Mouse (Mus musculus): ENCODE data around the gene Alx3. TPM values are rescaled to one million over a fixed set of nuclear protein-coding genes. Genes with fewer than 3 reads are reported as not detected.
"Not testable (repeated sequence)": the region's sequence is repeated elsewhere in the genome, so short reads cannot be mapped to it uniquely, and the experiment has no call there.

Gene Alx3
- total RNA-seq, 2 experiments from 2014 or later: not detected

DNA sequence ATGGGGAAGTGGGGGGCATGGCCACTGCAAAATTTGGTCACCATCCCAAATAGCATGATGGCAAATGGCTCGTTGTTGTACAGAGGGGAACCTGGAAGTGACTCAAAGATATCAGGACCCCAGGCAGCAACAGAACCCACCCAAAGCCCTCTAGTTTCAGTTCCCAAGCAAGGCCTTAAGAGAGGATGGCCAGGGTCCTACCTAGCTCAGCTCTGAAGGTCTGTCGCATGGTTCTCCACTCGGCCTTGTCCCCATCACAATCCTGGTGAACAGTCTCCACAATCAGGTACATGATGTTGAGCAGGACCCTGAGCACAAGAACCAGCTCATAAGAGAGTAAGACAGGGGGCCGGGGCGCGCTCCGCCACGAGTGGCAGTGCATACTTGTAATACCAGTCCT is 29.6 kb downstream of the Alx3 start:
- no peak for DNase-seq

DNA sequence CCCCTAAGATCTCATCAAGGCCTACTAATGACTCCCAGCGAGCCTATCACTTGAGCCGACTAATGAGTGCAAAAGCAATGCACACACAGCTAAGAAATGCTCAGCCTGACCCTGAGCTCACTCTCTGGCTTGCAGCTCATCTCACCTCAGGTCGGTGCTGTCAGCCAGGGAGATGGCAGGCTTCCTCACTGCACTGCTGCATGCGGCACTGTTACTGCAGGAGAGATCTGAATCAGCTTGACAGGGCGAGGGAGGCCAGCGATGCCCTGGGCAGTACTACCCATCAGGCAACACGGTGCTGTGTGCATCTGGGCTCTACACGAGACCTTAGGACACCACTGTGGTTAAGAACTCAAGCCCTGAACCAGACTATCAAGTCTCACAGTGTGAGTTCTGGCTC is 30.7 kb downstream of the Alx3 start:
- DNase-seq: no peak

DNA sequence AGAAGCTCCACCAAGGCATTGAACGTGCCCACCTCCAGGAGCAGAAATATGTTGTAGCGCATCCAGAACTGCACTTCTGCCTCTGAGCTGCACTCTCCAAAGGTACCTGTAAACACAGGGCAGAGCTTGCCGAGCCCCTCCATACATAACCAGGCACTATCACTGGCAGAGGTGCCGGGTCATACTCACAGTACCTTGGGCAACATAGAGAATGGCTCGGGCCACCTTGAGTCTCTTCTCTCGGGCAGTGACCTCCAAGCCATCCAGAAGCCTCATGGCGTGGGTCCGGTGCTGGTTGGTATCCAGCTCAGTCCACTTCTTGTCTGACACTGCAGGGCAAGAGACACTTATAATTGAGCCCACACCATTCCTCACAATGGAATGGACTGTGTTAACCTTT is 31.9 kb downstream of the Alx3 start:
- no peak for DNase-seq

DNA sequence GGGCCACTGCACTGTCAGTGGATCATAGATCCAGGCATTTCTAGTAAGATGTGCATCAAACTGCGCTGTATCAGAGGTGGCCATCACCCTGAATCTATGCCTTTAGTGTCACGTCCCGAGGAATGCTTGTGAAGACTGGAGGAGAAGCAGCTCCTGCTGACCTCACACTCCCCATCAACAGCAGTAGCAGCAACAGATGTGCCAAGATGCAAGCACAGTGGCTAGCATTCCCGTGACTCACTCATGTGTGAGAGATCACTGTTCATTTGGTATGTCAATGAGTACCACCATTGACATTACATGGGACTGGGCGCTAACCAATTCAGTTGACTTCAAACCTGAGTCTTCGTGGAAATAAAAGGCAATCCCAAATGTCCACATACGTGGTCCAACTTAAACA is 32.8 kb downstream of the Alx3 start:
- no peak for DNase-seq

DNA sequence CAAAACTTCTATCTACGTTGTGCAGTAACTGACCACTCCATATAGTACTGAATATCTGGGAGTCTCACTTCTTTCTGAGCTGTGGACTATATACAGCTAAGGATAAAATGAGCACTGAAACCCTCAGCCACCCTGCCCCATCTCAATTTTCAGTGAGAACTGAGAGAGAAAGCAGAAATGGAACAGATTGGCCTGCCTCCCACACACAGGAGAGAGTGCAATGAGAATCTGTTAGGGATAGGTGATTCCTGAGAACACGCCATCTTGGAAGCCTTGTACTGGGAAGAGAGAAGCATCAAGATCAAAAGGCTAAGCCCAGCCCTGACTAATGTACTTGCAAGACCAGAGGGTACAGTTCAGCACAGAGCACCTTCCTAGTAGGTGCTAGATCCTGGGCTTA is 33.7 kb downstream of the Alx3 start:
- no peak for DNase-seq

DNA sequence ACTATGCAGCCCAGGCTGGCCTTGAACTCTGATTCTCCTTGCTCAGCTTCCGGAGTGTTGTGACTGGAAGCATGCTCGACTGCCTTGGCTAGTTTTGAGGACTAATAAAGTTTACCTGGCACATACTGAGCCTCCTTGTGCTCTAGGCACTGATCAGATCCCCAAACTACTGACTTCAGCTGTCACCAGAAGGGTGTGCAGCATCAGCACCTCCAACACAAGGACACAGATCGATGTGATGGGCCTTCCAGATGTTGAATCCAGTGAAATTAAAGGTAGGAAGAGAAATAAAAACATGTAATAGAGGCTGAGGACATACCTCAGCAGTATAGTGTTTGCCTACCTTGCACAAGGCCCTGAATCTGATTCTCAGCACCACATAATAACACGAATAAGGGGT is 34.6 kb downstream of the Alx3 start:
- no peak for DNase-seq

DNA sequence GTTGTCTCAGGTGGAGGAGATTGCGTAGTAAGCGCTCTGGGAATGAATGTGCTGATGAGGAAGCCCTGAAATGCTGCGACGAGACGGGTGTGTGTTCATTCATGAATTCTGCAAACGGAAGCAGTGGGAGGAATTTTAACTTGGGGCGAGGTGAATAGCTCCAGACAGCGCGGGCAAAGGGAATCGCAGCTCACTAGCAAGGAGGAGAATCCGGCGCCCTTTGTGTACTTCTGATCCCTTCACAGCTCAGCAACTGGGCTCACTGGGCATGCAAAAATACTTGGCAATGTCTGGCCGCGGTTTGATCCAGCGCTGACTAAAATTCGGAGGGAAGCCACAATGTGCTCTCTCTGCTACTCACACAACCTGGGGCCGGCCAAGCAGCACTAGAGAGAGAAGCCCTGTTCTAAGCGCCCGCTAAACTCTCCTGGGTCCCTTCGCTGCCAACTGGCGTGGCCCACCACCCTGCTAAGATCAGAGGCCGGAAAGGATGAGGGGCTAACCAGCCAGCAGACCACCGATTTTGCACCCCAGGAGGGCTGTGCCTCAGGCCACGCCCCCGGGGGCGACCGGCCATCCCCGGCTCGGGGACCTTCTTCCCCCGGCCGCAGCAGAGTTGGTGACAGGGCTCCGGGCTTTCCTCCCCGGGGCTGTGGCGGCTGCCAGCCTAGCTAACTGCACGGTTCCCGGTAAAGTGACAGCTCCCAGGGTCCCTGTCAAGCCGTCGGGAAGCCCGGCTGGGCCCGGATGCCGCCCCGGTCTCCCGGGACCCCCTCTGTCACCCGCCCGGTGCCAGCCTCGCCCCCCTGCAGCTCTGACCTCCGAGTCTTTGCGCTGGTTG is 36.1 kb downstream of the Alx3 start, which contains the start of gene Gm10961:
Gm10961 (plus strand) TSS at position 641 of the 841 bp plus-strand sequence.
- peak; percentile 61 to 74 for DNase-seq

DNA sequence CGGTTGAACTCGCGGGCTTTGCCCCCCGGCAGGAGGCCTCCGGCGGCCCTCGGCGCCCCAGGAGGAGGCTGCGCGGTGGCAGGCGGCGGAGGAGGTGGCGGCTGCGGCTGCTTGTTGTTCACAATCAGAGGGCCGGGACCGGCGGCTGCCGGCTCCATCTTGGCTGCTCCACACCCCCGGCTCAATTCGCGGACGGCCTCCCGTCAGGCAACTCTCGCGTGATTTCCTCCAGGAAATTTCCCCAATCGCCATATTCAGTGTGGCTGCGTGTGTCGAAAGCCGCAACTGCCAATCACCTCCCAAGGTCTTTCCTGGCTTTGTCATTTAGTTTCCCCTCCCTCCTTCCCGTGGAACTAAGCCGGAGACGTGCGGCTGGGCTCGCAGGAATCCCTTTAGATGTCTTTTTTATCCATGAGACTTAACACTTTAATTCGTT is 36.7 kb downstream of the Alx3 start, which contains the start of gene Strip1:
Strip1 (minus strand) TSS at position 172 of the 436 bp plus-strand sequence.
- DNase-seq: peak; percentile 94 to 95

DNA sequence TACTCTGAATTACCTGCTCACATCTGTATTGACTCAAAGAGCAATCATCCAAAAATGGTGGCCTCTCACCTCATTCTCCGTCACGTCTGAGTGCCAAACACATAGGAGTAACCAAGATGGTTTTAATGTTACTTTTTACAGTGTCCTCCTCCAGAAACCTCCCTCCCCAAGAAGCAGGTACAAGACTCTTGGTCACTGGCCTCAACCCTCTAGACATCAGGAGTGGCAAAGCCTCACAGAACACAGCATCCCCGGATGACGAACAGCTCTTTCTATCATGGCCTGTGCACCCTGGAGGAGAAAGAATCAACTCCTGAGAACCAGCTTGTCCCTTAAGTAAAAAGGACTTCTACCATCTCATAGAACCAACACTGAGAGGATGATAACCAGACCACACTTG is 38.0 kb downstream of the Alx3 start:
- DNase-seq: no peak

DNA sequence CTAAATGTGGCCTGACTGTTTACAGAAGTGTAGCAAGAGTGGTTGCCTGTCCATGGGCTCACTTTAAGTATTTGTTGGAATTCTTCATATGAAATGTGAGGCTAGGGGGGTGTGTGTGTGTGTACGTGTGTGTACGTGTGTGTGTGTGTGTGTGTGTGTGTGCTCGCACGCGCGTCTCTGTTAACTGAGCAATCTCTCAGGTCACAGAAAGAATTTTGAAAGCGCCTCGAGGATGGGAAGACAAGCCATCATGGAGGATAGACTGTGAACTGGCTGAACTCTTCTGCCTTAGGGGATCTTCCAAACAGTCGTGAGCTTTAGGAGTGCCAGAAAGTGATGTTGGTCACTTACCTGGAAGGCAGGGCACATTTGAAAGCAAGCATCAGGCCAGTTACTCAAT is 39.1 kb downstream of the Alx3 start:
- DNase-seq: no peak

DNA sequence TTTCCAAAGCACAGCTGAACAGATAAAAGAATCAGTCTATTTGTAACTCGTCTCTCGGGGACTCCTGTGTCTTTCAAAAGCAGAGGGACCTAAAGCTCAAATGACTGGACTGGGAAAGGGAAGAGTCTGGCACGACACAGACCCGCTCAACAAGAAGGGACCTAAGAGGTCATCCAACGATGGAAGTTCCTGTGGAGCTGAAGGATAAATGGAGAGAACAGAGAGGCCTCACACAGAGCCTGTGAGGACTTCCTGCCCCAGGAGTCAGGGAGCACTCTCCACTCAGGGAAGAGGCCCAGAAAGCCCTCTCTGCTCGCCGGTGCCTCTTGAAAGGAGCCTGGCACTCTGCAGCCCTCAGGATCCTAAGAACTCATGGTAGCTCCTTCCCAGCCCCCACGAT is 41.0 kb downstream of the Alx3 start:
- DNase-seq: no peak

DNA sequence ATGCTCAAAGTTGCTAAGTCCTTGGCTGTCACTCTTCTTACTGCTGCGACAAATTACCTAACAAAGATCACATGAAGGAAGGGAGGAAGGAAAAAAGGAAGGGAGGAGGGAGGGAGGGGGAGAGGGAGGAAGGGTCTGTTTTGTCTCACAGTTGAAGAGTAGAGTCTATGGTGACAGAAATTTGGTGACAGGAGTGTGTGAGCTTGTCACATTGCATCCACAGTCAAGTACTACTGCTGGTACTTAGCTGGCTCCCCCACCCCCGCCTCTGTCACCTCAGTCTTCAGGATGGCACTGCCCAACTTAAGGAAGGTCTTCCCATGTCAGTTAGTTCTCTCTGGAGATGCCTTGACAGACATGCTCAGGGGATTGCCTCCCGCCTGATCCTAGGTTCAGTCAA is 41.4 kb downstream of the Alx3 start:
- no peak for DNase-seq

DNA sequence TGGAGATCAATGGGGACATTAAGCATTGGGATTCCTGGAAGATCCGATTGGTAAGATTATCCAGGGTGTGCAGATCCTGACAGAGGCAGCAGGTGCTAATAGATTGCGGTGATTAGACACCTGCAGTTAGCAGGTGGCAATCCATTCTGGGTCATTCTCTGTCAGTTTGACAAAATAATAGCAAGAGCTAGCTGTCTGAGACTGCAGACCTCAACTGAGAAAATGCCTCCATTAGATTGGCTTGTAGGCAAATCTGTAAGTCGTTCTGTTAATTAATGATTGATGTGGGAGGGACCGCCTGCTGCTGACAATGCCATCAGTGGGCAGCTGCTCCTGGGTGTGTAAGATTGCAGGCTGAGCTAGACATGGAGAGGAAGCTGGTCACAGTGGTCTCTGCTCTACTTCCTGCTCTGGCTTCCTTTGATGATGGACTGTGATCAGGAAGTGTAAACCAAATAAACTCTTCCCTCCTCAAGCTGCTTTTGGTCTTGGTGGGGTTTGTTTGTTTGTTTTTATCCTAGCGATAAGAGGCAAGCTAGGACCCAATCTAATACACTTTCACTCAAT is 42.9 kb downstream of the Alx3 start:
- no peak for DNase-seq

DNA sequence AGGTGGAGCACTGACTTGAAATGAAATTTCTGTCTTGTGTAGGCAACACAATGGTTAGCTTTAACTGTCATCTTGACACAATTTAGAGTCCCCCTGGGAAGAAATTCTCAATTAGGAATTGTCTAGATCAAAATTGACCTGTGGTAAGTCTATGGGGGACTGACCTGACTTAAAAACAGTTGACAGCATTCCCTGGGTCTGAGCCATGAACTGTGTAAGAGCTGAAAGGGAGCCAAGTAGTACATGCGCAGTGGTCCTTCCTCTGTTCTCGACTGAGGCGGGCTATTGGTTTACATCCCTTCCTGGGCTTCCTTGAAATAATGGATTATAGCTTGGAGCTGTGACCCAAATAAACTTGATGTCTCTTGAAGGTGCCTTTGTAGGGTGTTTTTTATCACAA is 52.1 kb downstream of the Alx3 start:
- DNase-seq: peak in 1 of 2 experiments; percentile 24

DNA sequence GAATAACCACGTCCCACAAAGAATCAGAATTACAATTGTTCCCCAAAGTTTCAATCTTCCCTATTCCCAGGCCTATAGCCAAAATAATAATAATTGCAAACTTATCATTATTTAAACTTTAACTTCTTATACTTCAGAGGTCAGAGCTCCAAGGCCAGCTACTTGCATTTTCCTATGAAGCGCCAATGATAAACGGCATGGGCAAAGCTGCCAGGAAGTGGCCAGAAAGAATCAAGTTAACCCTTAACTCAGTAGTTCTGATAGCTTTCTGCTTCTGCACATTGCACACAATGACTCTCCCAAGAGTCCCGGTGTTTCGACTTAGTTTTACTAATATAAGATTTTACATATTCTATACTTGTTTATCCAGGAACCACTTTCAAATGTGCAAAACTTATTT is 55.4 kb downstream of the Alx3 start:
- DNase-seq: not testable (repeated sequence)

DNA sequence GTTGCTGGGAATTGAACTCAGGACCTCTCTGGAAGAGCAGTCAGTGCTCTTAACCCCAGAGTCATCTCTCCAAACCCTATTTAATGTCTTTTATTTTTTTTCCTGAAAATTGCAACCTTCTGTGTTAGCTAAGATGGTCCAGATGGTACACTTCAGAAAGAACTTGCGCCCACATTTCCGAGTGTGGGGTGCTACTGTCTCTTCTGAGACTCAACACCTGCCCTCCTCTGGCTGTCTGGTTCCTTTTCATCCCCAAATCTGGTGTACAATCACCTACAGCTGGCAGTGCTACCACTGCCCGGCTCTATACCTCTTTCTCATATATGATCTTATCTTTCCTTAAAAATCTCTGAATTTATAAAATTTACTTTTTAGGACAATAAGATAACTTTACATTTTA is 58.1 kb downstream of the Alx3 start:
- DNase-seq: no peak

DNA sequence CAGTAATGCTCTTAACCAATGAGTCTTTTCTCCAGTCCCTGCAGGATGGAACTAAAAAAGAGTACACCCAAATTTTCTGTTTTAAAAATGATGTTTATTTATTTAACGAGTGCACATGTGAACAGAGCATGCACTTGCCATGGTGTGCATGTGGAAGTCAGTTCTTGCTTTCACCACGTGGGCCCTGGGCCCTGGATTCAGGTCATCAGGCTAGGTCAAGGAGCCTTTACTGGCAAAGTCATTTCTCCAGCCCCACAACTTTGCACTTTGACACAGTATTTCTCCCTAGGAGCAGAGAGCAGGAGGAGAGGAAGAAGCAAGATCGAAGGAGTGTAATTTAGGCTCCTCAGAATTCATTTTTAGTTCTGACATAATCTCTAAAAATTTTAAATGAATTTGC is 60.0 kb downstream of the Alx3 start:
- peak in 1 of 2 experiments; percentile 15 for DNase-seq

Other genes starting within 250 kb of the Alx3 start
- 10 to 100 TPM in 1 of 2 experiments, 1 to 10 TPM in 1; 5.1 to 10.5 TPM for gene Kcnc4, start 135.5 kb upstream of the Alx3 start, total RNA-seq (2021)
- gene Slc6a17, start 77.0 kb upstream of the Alx3 start, total RNA-seq (2021): 10 to 100 TPM in 1 of 2 experiments, 1 to 10 TPM in 1; 2.5 to 10.7 TPM
- not detected for gene Ubl4b, start 40.0 kb upstream of the Alx3 start, total RNA-seq (2021)
- not detected for gene Gm10961, start 36.3 kb downstream of the Alx3 start, total RNA-seq (2021)
- gene Strip1, start 36.7 kb downstream of the Alx3 start, total RNA-seq (2021): 10 to 100 TPM; 31.1 to 33.5 TPM
- 100 to 1,000 TPM; 230 to 232 TPM for gene Ahcyl1, start 101.5 kb downstream of the Alx3 start, total RNA-seq (2021)
- 10 to 100 TPM; 14.2 to 27.4 TPM for gene Csf1, start 165.4 kb downstream of the Alx3 start, total RNA-seq (2021)

Measured in adrenal gland, postnatal 36 days (tissue).